Mouse (Mus musculus): ENCODE data around the gene Gm17571. TPM values are rescaled to one million over a fixed set of nuclear protein-coding genes. Genes with fewer than 3 reads are reported as not detected.
A peak's percentile ranks its signal among the peaks of the same experiment; 100 is the strongest.

The Gm17571 gene
- polyA plus RNA-seq, 1 experiment from 2014 or later, result not detected

DNA sequence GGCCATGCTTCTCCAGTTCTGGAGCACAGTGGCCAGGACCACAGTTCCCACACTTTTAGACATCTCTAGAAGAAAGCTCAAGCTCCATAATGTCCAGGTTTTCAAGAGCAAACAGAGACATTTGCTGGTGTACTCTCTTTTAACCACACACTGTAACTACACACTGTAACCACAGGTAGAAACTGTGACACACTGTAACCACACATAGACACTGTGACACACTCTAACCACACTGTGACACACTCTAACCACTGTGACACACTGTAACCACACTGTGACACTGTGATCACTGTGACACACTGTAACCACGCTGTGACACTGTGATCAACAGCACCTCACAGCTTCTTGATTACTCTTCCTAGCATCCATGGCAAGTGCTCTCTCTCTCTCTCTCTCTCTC lies 317 bp downstream of the Gm17571 start:
- no peaks in the 10 kb centered on the region for H3K4me1 ChIP-seq
- no peak for ATAC-seq (replicated peaks)
- no peak overlapping the region for H3K9ac ChIP-seq
- H3K36me3 ChIP-seq (replicated peaks), result no peaks in the 10 kb centered on the region
- no peaks in the 10 kb centered on the region for H3K27me3 ChIP-seq (replicated peaks)
- no peak overlapping the region for H3K4me3 ChIP-seq
- H3K4me2 ChIP-seq, result no peak overlapping the region
- H3K27ac ChIP-seq, result no peak overlapping the region
- WGBS, result 96% methylated on average over 1 of the region's 1 CpGs
- H3K9me3 ChIP-seq, result no peaks in the 10 kb centered on the region

GRCm38 (mm10) chr9:13443484-13444211 lies 2.9 kb downstream of the Gm17571 start:
- Histone ChIP-seq H3K9ac (no peak overlapping the region), H3K4me3 (no peak overlapping the region), H3K27me3 (replicated peaks) (no peaks in the 10 kb centered on the region), H3K4me2 (no peak overlapping the region), H3K4me1 (no peaks in the 10 kb centered on the region), H3K27ac (no peak overlapping the region), H3K36me3 (replicated peaks) (no peaks in the 10 kb centered on the region), H3K9me3 (no peaks in the 10 kb centered on the region)
- no peak for ATAC-seq (replicated peaks)
- 62% methylated on average over 1 of the region's 1 CpGs for WGBS

DNA sequence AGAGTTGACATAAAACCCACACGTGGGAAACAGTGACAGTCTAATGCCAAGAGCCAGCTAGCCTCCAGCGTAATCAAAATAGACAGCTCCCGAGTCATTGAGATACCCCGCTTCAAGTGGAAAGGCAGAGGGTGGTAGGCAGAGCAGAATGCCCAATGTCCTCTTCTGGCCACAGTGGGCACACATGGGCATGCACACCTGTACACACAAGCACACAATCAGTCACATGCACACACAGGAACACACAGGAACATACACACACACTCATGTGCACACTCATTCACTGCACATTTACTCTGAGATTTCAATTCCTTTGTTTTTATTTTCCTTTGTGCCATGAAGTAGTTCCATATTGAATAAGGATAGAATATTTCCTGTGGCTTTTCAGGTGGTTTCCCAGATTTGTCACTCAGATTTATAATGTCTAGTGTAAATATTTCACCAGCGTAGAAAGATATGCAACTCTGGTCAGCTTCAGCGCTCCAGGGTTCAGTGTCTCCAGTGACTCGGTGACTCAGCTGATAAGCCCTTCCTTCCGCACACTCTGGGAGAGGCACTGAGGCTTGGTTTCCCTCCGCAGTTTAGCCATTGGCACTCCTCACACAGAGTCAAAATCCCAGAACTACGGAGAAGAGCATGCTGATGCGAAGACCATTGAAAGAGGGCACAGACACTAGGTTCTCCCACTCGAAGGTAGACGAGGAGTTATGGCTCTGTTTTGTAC lies 4.4 kb downstream of the Gm17571 start:
- Histone ChIP-seq H3K9me3 (no peaks in the 10 kb centered on the region), H3K36me3 (replicated peaks) (no peaks in the 10 kb centered on the region), H3K4me1 (no peaks in the 10 kb centered on the region), H3K27me3 (replicated peaks) (no peaks in the 10 kb centered on the region), H3K27ac (no peak overlapping the region), H3K4me3 (no peak overlapping the region), H3K4me2 (no peak overlapping the region), H3K9ac (no peak overlapping the region)
- no peak for ATAC-seq (replicated peaks)
- WGBS, result 88% methylated on average over 13 of the region's 13 CpGs

- WGBS, result 59% methylated on average over 6 of the region's 6 CpGs
- no peak overlapping the region for H3K4me2 ChIP-seq
- no peak for ATAC-seq (replicated peaks)
These were observed 5.6 kb downstream of the Gm17571 start for GRCm38 (mm10) chr9:13440911-13441310.

DNA sequence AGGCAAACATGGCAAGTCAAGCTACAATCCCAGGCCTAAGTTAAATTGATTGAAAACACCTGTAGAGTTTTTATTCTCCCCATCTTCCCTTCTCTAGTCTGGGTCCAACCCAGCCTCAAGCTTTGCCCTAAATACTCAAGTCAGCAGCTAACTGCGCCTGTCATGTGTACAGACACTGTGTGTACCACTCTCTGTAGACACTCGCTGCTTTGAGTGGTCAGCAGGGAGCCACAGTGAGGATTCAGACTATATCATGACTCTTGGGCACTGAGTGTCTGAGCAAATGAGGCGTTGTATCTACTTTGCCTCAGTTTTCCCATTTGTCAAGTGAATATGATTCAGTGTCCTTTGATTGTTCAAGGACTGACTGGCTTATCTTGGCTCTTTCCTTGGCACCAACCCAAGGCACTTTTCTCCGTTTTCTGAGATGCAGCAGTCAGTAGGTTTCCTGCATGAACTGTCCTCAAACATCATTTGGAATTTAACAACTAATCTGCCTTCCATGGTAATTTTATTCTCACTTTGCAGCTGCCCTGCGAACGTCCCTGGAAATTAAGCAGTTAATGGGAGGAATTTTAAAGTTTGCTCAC lies 13.0 kb downstream of the Gm17571 start:
- Histone ChIP-seq H3K9me3 (no peaks in the 10 kb centered on the region), H3K27ac (no peak overlapping the region), H3K27me3 (replicated peaks) (no peaks in the 10 kb centered on the region), H3K4me2 (no peak overlapping the region), H3K4me3 (no peak overlapping the region), H3K36me3 (replicated peaks) (no peaks in the 10 kb centered on the region), H3K4me1 (peaks cover 3% of the 10 kb centered on the region; the same call in 1 of the 2 replicates), H3K9ac (no peak overlapping the region)
- WGBS, result 77% methylated on average over 6 of the region's 6 CpGs
- no peak for ATAC-seq (replicated peaks)

More at GRCm38 (mm10) chr9:13440911-13441310, 5.6 kb downstream of the Gm17571 start:
- Histone ChIP-seq H3K27me3 (replicated peaks) (no peaks in the 10 kb centered on the region), H3K9me3 (no peaks in the 10 kb centered on the region), H3K36me3 (replicated peaks) (no peaks in the 10 kb centered on the region), H3K4me3 (no peak overlapping the region), H3K9ac (no peak overlapping the region), H3K27ac (no peak overlapping the region), H3K4me1 (no peaks in the 10 kb centered on the region)

DNA sequence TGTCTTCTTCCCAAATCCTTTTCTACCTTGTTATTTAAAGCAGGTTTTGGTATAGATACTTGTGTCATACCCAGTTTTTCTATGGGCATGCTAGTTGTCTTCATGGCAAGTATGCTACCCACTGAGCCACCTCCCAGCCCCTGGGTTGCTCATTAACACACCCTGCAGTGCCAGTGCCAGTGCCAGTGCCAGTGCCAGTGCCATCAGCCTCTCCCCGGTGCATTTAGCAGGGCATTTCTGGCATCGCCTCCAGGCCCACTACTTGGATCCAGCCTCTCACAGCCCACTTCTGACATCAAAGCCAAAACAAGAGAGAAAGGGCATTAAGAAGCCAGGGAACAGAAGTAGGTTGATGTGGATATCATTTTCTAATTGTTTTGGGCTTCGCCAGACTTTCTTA lies 14.9 kb downstream of the Gm17571 start:
- WGBS, result 85% methylated on average over 3 of the region's 3 CpGs
- ATAC-seq (replicated peaks), result no peak
- H3K36me3 ChIP-seq (replicated peaks), result no peaks in the 10 kb centered on the region
- H3K9ac ChIP-seq, result no peak overlapping the region
- H3K27ac ChIP-seq, result no peak overlapping the region
- H3K9me3 ChIP-seq, result no peaks in the 10 kb centered on the region
- no peak overlapping the region for H3K4me2 ChIP-seq
- H3K4me3 ChIP-seq, result no peak overlapping the region
- H3K4me1 ChIP-seq, result peaks cover 10% of the 10 kb centered on the region
- H3K27me3 ChIP-seq (replicated peaks), result no peaks in the 10 kb centered on the region

DNA sequence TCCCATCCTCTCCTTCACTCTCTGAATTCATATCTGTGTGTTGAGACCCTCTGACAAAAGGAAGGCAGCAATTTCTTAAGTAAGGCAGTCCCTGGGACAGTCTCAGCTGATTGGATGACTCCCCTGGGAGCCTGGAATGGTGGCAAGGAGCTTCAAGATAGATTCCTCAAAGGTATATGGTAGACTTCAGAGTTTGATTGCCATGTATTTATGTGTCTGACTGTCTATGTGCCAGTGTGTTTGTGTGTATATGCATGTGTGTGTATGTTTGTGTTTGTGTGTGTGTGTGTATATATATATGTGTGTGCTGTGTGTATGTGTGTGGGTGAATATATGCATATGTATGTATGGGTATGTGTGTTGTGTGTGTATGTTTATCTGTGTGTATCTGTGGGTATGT lies 15.8 kb downstream of the Gm17571 start:
- H3K4me1 ChIP-seq, result peaks cover 13% of the 10 kb centered on the region
- H3K36me3 ChIP-seq (replicated peaks), result no peaks in the 10 kb centered on the region
- no peak overlapping the region for H3K9ac ChIP-seq
- H3K27me3 ChIP-seq (replicated peaks), result no peaks in the 10 kb centered on the region
- no peaks in the 10 kb centered on the region for H3K9me3 ChIP-seq
- no peak overlapping the region for H3K4me2 ChIP-seq
- no peak overlapping the region for H3K4me3 ChIP-seq
- ATAC-seq (replicated peaks), result no peak
- H3K27ac ChIP-seq, result no peak overlapping the region

GRCm38 (mm10) chr9:13430302-13430701 lies 16.3 kb downstream of the Gm17571 start:
- ATAC-seq (replicated peaks), result no peak
- H3K9ac ChIP-seq, result no peak overlapping the region
- WGBS, result 87% methylated on average over 6 of the region's 6 CpGs
- no peaks in the 10 kb centered on the region for H3K36me3 ChIP-seq (replicated peaks)
- no peak overlapping the region for H3K4me3 ChIP-seq
- no peak overlapping the region for H3K4me2 ChIP-seq
- H3K9me3 ChIP-seq, result no peaks in the 10 kb centered on the region
- peaks cover 17% of the 10 kb centered on the region for H3K4me1 ChIP-seq
- H3K27ac ChIP-seq, result no peak overlapping the region
- H3K27me3 ChIP-seq (replicated peaks), result no peaks in the 10 kb centered on the region

- no peak for ATAC-seq (replicated peaks)
- no peaks in the 10 kb centered on the region for H3K9me3 ChIP-seq
- H3K27ac ChIP-seq, result no peak overlapping the region
- no peak overlapping the region for H3K4me2 ChIP-seq
- WGBS, result 48% methylated on average over 2 of the region's 2 CpGs
- H3K4me1 ChIP-seq, result peaks cover 24% of the 10 kb centered on the region
- H3K36me3 ChIP-seq (replicated peaks), result no peaks in the 10 kb centered on the region
- no peak overlapping the region for H3K4me3 ChIP-seq
- no peak overlapping the region for H3K9ac ChIP-seq
- no peaks in the 10 kb centered on the region for H3K27me3 ChIP-seq (replicated peaks)
These were observed 17.0 kb downstream of the Gm17571 start for GRCm38 (mm10) chr9:13429477-13430125.

GRCm38 (mm10) chr9:13425031-13425940 lies 21.3 kb downstream of the Gm17571 start:
- no peaks in the 10 kb centered on the region for H3K36me3 ChIP-seq (replicated peaks)
- H3K9ac ChIP-seq, result no peak overlapping the region
- peaks cover 24% of the 10 kb centered on the region for H3K4me1 ChIP-seq
- H3K4me2 ChIP-seq, result peak overlapping the region; percentile 32
- no peaks in the 10 kb centered on the region for H3K9me3 ChIP-seq
- WGBS, result 7% methylated on average over 7 of the region's 7 CpGs
- H3K27ac ChIP-seq, result peak overlapping the region; percentile 79
- H3K4me3 ChIP-seq, result no peak overlapping the region
- ATAC-seq (replicated peaks), result peak; percentile 94
- no peaks in the 10 kb centered on the region for H3K27me3 ChIP-seq (replicated peaks)

DNA sequence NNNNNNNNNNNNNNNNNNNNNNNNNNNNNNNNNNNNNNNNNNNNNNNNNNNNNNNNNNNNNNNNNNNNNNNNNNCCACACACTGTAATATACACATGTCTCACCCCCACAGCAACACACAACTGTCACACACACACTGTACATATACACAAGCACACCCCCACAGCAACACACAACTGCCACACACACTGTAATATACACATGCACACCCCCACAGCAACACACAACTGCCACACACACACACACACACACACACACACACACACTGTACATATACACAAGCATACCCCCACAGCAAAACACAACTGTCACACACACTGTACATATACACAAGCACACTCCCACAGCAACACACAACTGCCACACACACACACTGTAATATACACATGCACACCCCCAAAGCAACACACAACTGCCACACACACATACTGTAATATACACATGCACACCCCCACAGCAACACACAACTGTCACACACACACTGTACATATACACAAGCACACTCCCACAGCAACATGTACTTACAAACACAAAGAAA lies 32.3 kb downstream of the Gm17571 start:
- H3K27me3 ChIP-seq (replicated peaks), result no peaks in the 10 kb centered on the region

More for the DNA sequence above, 32.3 kb downstream of the Gm17571 start:
- Histone ChIP-seq H3K4me3 (no peak overlapping the region), H3K9ac (no peak overlapping the region), H3K27ac (no peak overlapping the region), H3K4me1 (no peaks in the 10 kb centered on the region), H3K4me2 (no peak overlapping the region), H3K9me3 (no peaks in the 10 kb centered on the region), H3K36me3 (replicated peaks) (no peaks in the 10 kb centered on the region)
- ATAC-seq (replicated peaks), result peak; percentile 42; the same call in 1 of the 2 replicates

All from midbrain, embryonic 15.5 days (tissue).